Mouse (Mus musculus): Measurements from ENCODE around the gene Gm20388.

- TF ChIP-seq GATA1 (IDR thresholded peaks at IDR 0.05; ENCODE audit: low read length) (no peak), TAL1 (IDR thresholded peaks at IDR 0.05; ENCODE audit: low read length) (no peak)
These were observed 1744.4 kb downstream of the Gm20388 start for GRCm38 (mm10) chr8:121654966-121655494.

Data from erythroblast, embryonic 14.5 days (primary cell).